Mouse (Mus musculus) heart, embryonic 12.5 days (tissue): ENCODE data around the gene Arhgap6. TPM values are rescaled to one million over a fixed set of nuclear protein-coding genes. Genes with fewer than 3 reads are reported as not detected.
"Not testable (repeated sequence)": the region's sequence is repeated elsewhere in the genome, so short reads cannot be mapped to it uniquely, and the experiment has no call there.

ENCODE experiments used
- ATAC-seq: fragments of 200-750 bp; cut with Nextera tagmentation; 2 replicates; pipeline ENCODE4 v1.8.0; 2017; ENCODE audit warnings: moderate TSS enrichment, moderate library complexity; ENCODE audit not compliant: insufficient number of reproducible peaks, low FRiP score
- H3K27ac ChIP-seq: fragments of 300-500 bp; sonication (generic); 2 replicates; pipeline ENCODE4 v1.5.1; 2016; ENCODE audit warnings: mild to moderate bottlenecking, moderate library complexity; ENCODE audit not compliant: poor library complexity, severe bottlenecking
- H3K27me3 ChIP-seq: fragments of 300-500 bp; sonication (generic); replicated peaks from 2 replicates; pipeline ENCODE4 v1.6.1; 2016; ENCODE audit warnings: mild to moderate bottlenecking, moderate library complexity
- H3K36me3 ChIP-seq: fragments of 300-500 bp; sonication (generic); 2 replicates; pipeline ENCODE4 v1.6.1; 2016; ENCODE audit warnings: mild to moderate bottlenecking, moderate library complexity
- H3K4me1 ChIP-seq: fragments of 300-500 bp; sonication (generic); replicated peaks from 2 replicates; pipeline ENCODE4 v1.6.1; 2016; ENCODE audit warnings: mild to moderate bottlenecking
- H3K4me2 ChIP-seq: fragments of 300-500 bp; sonication (generic); 2 replicates; pipeline ENCODE4 v1.6.1; 2016; ENCODE audit warnings: mild to moderate bottlenecking, moderate library complexity
- H3K4me3 ChIP-seq: fragments of 300-500 bp; sonication (generic); 2 replicates; pipeline ENCODE4 v1.5.1; 2016; ENCODE audit warnings: mild to moderate bottlenecking
- H3K9ac ChIP-seq: fragments of 300-500 bp; sonication (generic); 2 replicates; pipeline ENCODE4 v1.6.1; 2016; ENCODE audit warnings: mild to moderate bottlenecking, moderate library complexity
- H3K9me3 ChIP-seq: fragments of 300-500 bp; sonication (generic); replicated peaks from 2 replicates; pipeline ENCODE4 v1.6.1; 2016; ENCODE audit warnings: mild to moderate bottlenecking, moderate library complexity
- WGBS: fragments of 180-500 bp; shearing (Covaris S2); methylation state at CpG from one replicate; pipeline ENCODE4 v1.1.7; 2016; 5-methylcytosine and 5-hydroxymethylcytosine counted together
- polyA plus RNA-seq: library from polyadenylated mRNA; unstranded; fragments of >200 nt; fragmentation: Nextera tagmentation; extraction: Ambion mirVana; gene quantifications from 2 replicates; pipeline ENCODE4 v1.2.1, GENCODE M21; 2016

Gene Arhgap6
- polyA plus RNA-seq, 1 experiment from 2014 or later = 10.5 TPM

DNA sequence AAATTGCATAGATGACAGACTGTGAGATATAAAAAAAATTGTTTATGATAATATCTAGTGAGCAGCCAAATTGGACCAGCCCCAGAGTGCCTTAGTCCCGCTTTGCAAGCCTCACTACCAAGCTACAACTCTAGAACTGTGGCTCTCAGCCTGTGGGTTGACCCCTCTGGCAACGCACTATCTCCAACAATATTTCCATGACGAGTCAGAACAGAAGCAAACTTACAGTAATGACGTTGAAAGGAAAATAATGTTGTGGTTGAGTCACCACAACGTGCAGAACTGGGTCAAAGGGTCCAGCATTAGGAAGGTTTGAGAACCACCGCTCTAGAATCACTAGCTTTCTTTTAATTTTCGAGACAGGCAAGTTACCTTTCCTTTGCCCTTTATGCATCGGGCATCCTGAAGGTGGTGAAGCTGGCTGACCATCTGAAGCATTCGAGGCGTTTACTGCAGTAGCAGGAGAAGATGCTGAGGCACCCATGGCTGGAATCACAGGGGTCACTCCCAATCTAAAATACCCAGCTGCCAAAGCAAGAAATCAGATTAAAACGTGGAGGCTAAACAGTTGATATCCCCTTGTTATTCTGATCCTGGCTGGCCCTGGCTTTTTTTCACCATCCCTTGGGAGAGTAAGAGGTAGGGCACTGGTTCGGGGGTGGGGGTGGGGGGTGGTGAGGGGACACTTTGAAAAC, 524.3 kb downstream of the Arhgap6 start:
- Histone ChIP-seq H3K4me1 (0 out of 2 replicates have a peak, but pooled peaks cover 5% of the 10 kb centered on the region), H3K4me2 (peak overlapping the region; percentile 68), H3K4me3 (peak overlapping the region; percentile 74), H3K9me3 (0 out of 2 replicates have a peak, but pooled peaks cover 5% of the 10 kb centered on the region), H3K27me3 (0 out of 2 replicates have a peak, but pooled peaks cover 4% of the 10 kb centered on the region), H3K9ac (peak overlapping the region; percentile 87), H3K36me3 (peaks cover 7% of the 10 kb centered on the region; the same call in 1 of the 2 replicates), H3K27ac (peak overlapping the region; percentile 92)
- 50% methylated on average over 12 of the region's 12 CpGs for WGBS
- ATAC-seq = no peak

DNA sequence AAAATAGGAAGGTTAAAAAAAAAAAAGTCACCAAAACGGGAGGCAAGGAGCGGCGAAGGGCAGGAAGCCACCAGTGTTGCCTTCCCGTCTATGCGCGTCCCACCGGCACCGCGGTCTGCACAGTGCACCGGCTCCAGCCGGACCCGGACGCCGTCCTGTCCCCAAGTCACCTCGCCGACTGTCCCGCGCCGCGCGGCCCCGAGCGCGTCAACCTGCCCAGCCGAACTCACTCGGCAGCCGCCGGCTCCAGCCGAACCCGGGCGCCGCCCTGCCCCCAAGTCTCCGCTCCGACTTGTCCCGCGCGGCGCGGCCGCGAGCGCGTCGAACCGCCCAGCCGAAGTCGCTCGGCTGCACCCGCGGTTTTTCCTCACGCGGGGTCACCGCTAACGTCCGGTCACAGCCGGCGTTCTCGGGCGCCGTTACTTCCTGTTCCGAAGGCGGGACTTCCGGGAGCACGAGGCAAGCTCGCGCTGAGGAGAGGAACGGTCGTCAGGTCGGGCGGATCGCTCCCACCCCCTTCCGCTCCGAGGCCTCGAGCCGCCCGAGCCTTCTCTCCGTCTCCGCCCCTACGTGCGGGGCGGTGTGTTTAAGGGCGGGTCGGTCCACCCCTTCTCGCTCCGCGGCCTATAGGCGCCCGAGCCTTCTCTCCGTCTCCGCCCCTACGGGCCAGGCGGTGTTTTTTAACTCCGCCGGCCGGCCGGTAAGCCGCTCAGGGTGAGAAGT, 525.2 kb downstream of the Arhgap6 start, which contains the start of gene Hccs:
Hccs (minus strand) TSS at position 428 of the 723 bp plus-strand sequence.
- peak within 1 kb of the TSS; percentile 92 for H3K27ac ChIP-seq
- peak within 1 kb of the TSS; percentile 68 for H3K4me2 ChIP-seq
- H3K36me3 ChIP-seq = peaks cover 7% of the 10 kb centered on the region; the same call in 1 of the 2 replicates
- H3K9ac ChIP-seq = peak within 1 kb of the TSS; percentile 87
- 0 out of 2 replicates have a peak, but pooled peaks cover 5% of the 10 kb centered on the region for H3K4me1 ChIP-seq
- WGBS = 19% methylated on average over 80 of the region's 97 CpGs
- peak; percentile 99 for ATAC-seq
- H3K9me3 ChIP-seq = 0 out of 2 replicates have a peak, but pooled peaks cover 5% of the 10 kb centered on the region
- H3K4me3 ChIP-seq = peak within 1 kb of the TSS; percentile 74
- H3K27me3 ChIP-seq = 0 out of 2 replicates have a peak, but pooled peaks cover 4% of the 10 kb centered on the region

DNA sequence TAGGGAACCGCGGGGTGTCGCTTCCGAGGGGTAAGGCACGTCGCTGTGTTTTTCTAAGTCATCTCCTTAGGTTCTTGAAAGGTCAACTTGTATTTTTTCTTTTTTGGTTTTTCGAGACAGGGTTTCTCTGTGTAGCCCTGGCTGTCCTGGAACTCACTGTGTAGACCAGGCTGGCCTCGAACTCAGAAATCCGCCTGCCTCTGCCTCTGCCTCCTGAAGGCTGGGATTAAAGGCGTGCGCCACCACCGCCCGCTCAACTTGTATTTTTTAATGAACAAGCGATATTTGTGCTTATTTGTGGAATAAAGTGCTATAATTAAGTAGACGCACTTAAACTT, 525.7 kb downstream of the Arhgap6 start:
- not testable (repeated sequence) for H3K27me3 ChIP-seq, H3K9ac ChIP-seq, H3K36me3 ChIP-seq, H3K4me1 ChIP-seq, ATAC-seq, H3K27ac ChIP-seq, H3K9me3 ChIP-seq
- Histone ChIP-seq H3K4me2 (peak overlapping the region; percentile 45), H3K4me3 (peak overlapping the region; percentile 74)
- WGBS = 33% methylated on average over 15 of the region's 15 CpGs

DNA sequence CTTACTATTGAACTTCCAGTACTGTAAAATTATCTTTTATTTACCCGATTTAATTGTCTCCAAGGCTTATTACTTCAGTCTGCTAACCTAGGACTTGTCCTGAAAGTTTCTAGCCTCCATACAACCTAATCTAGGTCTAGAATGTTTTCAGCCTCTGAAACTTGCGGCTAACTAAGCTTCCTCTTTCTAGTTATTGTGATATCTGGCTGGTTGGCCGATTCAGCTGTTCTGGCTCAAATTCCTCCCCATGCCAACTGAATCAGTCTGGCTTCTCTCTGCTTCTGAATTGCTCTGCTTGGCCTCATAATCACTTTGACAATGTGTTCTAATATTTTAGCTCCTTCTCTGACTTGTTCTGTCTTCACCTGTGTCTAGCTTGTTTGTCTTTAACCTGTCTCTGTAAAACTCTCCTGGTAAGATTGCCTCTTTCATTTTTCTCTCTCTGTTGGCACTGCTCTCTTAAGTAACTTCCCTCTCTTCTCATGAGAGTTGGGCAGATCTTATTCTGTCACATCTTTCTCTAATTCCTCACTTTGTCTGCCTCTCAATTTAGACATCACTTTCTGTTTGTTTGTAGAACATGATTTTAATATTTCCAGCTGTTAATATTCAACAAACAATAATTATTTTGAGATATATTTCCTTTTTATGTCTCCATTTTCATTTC, 531.2 kb downstream of the Arhgap6 start:
- Histone ChIP-seq H3K27ac (no peak overlapping the region), H3K27me3 (no peaks in the 10 kb centered on the region), H3K9ac (no peak overlapping the region), H3K4me3 (no peak overlapping the region), H3K4me2 (no peak overlapping the region), H3K4me1 (no peaks in the 10 kb centered on the region), H3K9me3 (no peaks in the 10 kb centered on the region), H3K36me3 (no peaks in the 10 kb centered on the region)
- ATAC-seq = no peak
- WGBS = 75% methylated on average over 3 of the region's 3 CpGs

DNA sequence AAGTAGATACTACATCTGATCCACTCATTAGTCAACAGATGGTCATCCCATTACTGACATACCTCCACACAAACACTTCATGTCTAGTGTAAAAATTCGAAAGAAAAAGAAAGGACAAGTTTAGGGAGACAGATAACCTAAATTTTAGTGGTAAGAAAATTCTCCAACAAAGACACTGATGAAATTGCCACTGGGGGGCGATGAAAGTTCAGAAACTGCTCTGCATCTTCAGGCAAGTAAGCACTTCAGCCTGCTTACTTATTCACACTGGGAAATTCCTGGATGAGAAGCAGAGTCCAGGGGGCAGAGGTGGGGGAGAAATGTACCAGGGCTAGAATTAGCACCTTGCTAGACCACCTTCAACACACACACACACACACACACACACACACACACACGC, 537.4 kb downstream of the Arhgap6 start:
- ATAC-seq = no peak
- H3K4me3 ChIP-seq = no peak overlapping the region
- 25% methylated on average over 3 of the region's 3 CpGs for WGBS

DNA sequence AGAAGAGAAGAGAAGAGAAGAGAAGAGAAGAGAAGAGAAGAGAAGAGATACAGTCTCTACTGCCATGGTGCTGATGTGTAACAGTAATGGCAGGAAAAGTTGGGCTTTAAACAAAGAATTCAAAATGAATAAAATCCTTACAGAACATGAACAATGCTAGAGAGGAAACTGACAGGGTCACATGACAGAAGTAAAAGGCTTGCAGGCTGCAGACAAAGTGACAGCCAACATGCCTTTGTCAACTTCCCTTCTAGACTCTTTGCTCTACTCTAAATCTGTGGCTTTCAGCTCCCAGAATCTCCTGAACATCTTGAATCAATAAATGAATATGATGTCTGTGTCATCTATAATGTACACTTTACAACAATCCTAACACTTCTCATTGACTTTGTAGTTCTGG, 542.7 kb downstream of the Arhgap6 start:
- no peak for ATAC-seq
- H3K27ac ChIP-seq = no peak overlapping the region
- H3K9me3 ChIP-seq = no peaks in the 10 kb centered on the region
- no peaks in the 10 kb centered on the region for H3K4me1 ChIP-seq
- no peaks in the 10 kb centered on the region for H3K27me3 ChIP-seq
- no peak overlapping the region for H3K9ac ChIP-seq
- no peak overlapping the region for H3K4me3 ChIP-seq
- H3K36me3 ChIP-seq = no peaks in the 10 kb centered on the region
- no peak overlapping the region for H3K4me2 ChIP-seq

More for the DNA sequence above, 537.4 kb downstream of the Arhgap6 start:
- Histone ChIP-seq H3K9me3 (no peaks in the 10 kb centered on the region), H3K36me3 (no peaks in the 10 kb centered on the region), H3K4me2 (no peak overlapping the region), H3K27me3 (no peaks in the 10 kb centered on the region), H3K9ac (no peak overlapping the region), H3K27ac (no peak overlapping the region), H3K4me1 (no peaks in the 10 kb centered on the region)

DNA sequence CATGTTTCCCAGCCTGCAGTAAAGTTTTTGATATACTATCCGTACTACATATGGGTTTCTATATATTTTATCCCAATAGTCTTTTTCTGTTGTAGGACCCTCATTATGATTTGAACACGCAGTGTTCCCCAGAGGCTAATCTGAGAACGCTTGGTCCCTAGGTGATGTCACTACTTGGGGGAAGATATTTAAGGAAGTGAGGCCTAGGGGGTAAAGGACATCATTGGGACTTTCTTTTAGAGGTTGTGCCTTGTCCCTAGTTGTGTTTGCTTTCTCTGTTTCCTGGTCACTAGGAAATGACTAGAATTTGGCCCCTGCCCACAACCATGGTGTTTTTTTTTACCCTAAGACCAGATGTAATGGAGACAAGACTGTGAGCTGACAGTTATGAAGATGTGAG, 543.3 kb downstream of the Arhgap6 start:
- Histone ChIP-seq H3K9ac (no peak overlapping the region), H3K27me3 (no peaks in the 10 kb centered on the region), H3K4me2 (no peak overlapping the region), H3K27ac (no peak overlapping the region), H3K9me3 (no peaks in the 10 kb centered on the region), H3K36me3 (no peaks in the 10 kb centered on the region), H3K4me3 (no peak overlapping the region), H3K4me1 (no peaks in the 10 kb centered on the region)
- no peak for ATAC-seq
- WGBS = 67% methylated on average over 3 of the region's 3 CpGs

Other genes with a start within 250 kb of the Arhgap6 start
- gene Frmpd4, start 217.9 kb upstream of the Arhgap6 start, polyA plus RNA-seq = not detected in 2 replicates
- 38.8 and 39.2 TPM in 2 replicates for gene Msl3, start 121.2 kb upstream of the Arhgap6 start, polyA plus RNA-seq